Mouse (Mus musculus): ENCODE measurements around the gene Cdh13.

Cdh13 gene

GRCm38 (mm10) chr8:118283600-118284111 is at the start of gene Cdh13:
TSS of gene Cdh13 (plus strand) at chr8:118283733.
- DNase-seq (ENCODE audit: low spot score): no peak

GRCm38 (mm10) chr8:118235626-118236025 is 47.9 kb upstream of the Cdh13 start:
- DNase-seq (ENCODE audit: low spot score): no peak

- DNase-seq (ENCODE audit: low spot score): peak; percentile 36
Measured at GRCm38 (mm10) chr8:118237150-118237620, 46.3 kb upstream of the Cdh13 start.

GRCm38 (mm10) chr8:118238156-118238555 is 45.4 kb upstream of the Cdh13 start:
- no peak for DNase-seq (ENCODE audit: low spot score)

GRCm38 (mm10) chr8:118239186-118239585 is 44.3 kb upstream of the Cdh13 start:
- DNase-seq (ENCODE audit: low spot score): no peak

GRCm38 (mm10) chr8:118249319-118249718 is 34.2 kb upstream of the Cdh13 start:
- DNase-seq (ENCODE audit: low spot score): no peak

- DNase-seq (ENCODE audit: low spot score): no peak
Measured at GRCm38 (mm10) chr8:118249923-118250322, 33.6 kb upstream of the Cdh13 start.

- DNase-seq (ENCODE audit: low spot score): no peak
Measured at GRCm38 (mm10) chr8:118263117-118263516, 20.4 kb upstream of the Cdh13 start.

- no peak for DNase-seq (ENCODE audit: low spot score)
Measured at GRCm38 (mm10) chr8:118270751-118271402, 12.7 kb upstream of the Cdh13 start.

- DNase-seq (ENCODE audit: low spot score): no peak
Measured at GRCm38 (mm10) chr8:118272493-118272892, 11.0 kb upstream of the Cdh13 start.

GRCm38 (mm10) chr8:118274243-118274642 is 9.3 kb upstream of the Cdh13 start:
- no peak for DNase-seq (ENCODE audit: low spot score)

- DNase-seq (ENCODE audit: low spot score): peak; percentile 18
Measured at GRCm38 (mm10) chr8:118274688-118275087, 8.8 kb upstream of the Cdh13 start.

- DNase-seq (ENCODE audit: low spot score): peak; percentile 1
Measured at GRCm38 (mm10) chr8:118284112-118285029, 838 bp downstream of the Cdh13 start.

GRCm38 (mm10) chr8:118285596-118286281 is 2.2 kb downstream of the Cdh13 start:
- DNase-seq (ENCODE audit: low spot score): no peak

- DNase-seq (ENCODE audit: low spot score): no peak
Measured at GRCm38 (mm10) chr8:118286282-118287180, 3.0 kb downstream of the Cdh13 start.

- DNase-seq (ENCODE audit: low spot score): no peak
Measured at GRCm38 (mm10) chr8:118287496-118287895, 4.0 kb downstream of the Cdh13 start.

GRCm38 (mm10) chr8:118288259-118288952 is 4.9 kb downstream of the Cdh13 start:
- no peak for DNase-seq (ENCODE audit: low spot score)

GRCm38 (mm10) chr8:118289091-118289490 is 5.6 kb downstream of the Cdh13 start:
- no peak for DNase-seq (ENCODE audit: low spot score)

- DNase-seq (ENCODE audit: low spot score): no peak
Measured at GRCm38 (mm10) chr8:118289525-118289924, 6.0 kb downstream of the Cdh13 start.

GRCm38 (mm10) chr8:118290266-118290665 is 6.7 kb downstream of the Cdh13 start:
- DNase-seq (ENCODE audit: low spot score): no peak

GRCm38 (mm10) chr8:118296477-118296876 is 12.9 kb downstream of the Cdh13 start:
- DNase-seq (ENCODE audit: low spot score): no peak

All from ovary, adult 18-20 months (tissue).